Mouse (Mus musculus) brain, embryonic 14.5 days (tissue): Measurements from ENCODE around the gene Pcbp4. TPM values are rescaled to one million over a fixed set of nuclear protein-coding genes. Genes with fewer than 3 reads are reported as not detected.
A peak's percentile ranks its signal among the peaks of the same experiment; 100 is the strongest.

Source experiments
- DNase-seq: peaks from one replicate; pipeline ENCODE4 v3.0.0-alpha.2; 2011; ENCODE audit warnings: low read depth
- CTCF ChIP-seq: fragments of 200-500 bp; IDR thresholded peaks from 2 replicates; pipeline ENCODE4 v1.5.1; 2012; ENCODE audit warnings: inconsistent platforms, mild to moderate bottlenecking, moderate library complexity, borderline replicate concordance; ENCODE audit not compliant: insufficient read depth, insufficient read length; ENCODE audit errors: extremely low read depth
- POLR2A ChIP-seq: fragments of 200-500 bp; IDR thresholded peaks from 2 replicates; pipeline ENCODE4 v1.6.1; 2012; ENCODE audit warnings: mild to moderate bottlenecking, inconsistent platforms, borderline replicate concordance; ENCODE audit not compliant: poor library complexity, insufficient read depth, insufficient read length, severe bottlenecking; ENCODE audit errors: extremely low read depth
- polyA plus RNA-seq: library from polyadenylated mRNA; depleted of rRNA; stranded (reverse); fragments of >200 nt; gene quantifications from 2 replicates; pipeline ENCODE4 v1.2.3, GENCODE M21; 2012

The Pcbp4 gene
- polyA plus RNA-seq, 1 experiment, result 607 TPM

DNA sequence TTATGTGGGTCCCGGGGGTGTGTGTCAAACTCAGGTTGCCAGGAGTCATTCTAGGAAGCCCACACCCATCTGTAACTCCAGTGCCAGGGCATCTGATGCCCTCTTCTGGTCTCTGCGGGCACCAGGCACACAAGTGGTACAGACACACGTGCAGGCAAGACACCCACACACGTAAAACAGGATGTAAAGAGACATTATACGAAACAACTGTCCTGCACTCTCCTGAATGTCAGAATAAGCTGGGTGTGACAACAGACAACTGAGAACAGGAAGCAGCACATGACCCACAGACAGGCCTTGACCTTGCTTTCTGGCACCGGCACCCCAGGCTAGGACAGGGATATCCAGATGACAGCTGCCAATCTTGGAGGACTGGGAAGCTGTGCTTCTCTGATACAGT, 16.2 kb downstream of the Pcbp4 start:
- no peak for DNase-seq
- TF ChIP-seq CTCF (no peak), POLR2A (no peak)

DNA sequence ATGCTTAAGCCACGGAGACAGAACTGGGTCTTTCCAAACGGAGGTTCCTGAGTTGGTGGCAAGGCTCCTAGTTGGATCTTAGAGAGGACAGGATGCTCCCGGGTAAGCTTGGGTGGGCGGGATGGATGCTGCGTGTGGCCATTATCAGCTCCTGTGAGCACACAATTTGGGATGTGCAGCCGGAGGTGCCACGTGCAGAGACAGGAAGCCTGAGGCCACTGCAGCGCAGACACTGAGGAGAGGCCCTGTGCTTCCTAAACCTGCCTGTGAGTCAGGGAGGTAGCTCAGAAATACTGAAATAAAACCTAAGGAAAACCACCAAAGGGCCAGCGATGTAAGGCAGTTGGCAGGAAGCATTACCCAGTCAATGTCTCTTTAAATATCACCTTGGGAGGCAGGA, 16.7 kb downstream of the Pcbp4 start:
- DNase-seq, result no peak
- TF ChIP-seq CTCF, result no peak
- TF ChIP-seq POLR2A, result no peak

DNA sequence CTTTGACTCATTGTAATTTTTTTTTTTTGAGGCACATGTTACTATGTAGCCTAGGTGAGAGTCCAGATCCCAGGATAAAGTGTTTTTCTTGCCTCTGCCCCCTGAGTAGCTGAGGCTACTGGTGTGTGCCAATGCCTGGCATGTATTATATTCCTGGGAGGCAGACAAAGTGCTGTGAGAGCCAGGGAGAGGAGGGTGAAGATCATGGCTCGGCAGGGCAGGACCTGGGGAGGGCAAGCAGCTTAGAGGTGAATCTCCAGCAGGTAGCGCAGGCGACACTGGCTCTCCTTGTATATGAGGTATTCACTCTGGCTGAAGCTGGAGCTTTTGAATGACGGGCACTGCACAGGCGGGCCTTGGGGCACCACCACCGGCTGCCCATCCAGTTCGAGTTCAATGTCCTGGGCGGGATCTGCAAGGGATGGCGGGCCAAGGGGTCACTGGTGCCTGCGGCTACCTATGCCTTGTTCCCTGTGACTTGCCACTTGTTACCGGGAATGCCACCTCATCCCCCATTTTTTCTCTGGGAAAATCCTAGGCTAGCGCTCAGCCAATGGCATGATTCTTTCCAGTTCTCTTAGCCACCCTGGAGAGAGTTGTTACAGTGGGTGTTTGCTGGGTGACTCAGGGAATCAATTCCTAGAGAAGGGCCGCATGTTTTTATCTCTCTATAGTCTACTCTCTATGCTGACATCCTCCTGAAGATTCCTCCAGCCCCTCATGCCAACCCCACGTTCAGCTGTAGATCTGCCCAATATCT, 18.1 kb downstream of the Pcbp4 start:
- no peak for DNase-seq

DNA sequence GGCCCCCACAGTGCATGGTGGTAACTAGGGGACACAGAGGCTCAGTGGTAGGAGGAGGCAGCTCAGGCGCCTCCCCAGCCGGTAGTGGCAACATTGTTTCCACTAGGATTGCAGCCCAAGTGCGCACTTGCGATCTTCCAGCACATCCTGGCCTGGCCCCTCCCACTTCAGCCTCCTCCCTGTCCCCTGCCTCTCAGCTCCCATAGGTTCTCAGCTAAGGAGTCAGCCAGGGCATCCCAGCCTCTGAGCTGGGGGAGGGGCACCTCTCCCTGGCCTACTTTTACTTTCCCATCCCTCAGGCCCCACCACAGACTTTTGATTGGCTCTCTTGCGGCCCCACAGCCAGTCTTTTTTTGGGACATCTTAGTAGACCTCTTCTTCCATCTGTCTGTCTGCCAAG, 18.8 kb downstream of the Pcbp4 start:
- no peak for TF ChIP-seq CTCF
- TF ChIP-seq POLR2A, result no peak
- DNase-seq, result no peak

More for the DNA sequence above, 18.1 kb downstream of the Pcbp4 start:
- TF ChIP-seq POLR2A (no peak), CTCF (no peak)

DNA sequence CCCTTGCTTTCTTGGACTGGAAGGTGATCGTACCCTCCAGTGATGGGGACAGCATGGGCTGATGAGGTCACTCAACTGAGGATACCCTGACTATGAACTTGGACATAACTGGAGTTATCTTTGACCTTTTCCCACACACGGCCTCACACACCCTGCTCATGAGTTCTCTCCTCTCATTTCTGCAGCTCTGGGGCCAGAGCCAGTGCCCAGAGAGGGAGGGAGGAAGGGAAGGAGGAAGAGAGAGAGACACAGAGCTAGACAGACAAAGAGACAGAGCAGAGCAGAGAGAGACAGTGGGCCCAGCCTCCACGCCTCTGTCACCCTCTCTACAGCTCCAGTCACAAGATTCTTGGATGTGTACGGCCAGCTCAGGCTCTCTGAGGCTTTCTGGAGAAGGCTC, 19.2 kb downstream of the Pcbp4 start:
- DNase-seq, result no peak

DNA sequence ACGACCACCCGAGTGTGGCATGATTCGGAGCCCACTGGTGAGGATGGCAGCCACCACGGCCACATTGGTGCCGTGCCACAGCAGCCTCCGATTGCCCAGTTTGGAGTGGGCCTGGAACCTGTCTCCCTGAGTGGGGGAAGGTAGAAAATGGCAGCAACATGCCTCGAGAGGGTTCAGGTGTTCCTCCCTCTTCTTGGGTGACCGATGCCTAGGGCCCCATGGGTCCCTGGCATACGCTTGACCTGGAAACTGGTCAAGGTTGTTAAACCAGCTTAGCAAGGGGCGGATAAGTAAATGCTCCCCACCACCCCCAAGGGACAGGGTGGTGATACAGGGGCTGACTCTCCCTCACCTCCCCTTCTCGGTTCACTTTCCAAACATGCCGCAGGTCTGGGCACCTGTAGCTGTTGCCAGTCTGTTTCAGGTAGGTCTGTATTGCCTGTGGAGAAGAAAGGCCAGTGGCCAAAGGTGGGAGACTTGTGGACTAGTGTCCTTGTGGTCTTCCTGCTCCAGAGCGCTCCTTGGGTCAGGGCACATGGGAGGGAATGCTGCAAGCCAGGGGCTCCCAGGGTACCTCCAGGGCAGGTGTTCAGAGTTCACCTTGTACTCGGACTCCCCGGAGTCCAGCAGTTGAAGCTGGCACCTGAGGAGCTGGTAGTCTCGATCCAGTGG, 20.1 kb downstream of the Pcbp4 start:
- DNase-seq, result no peak
- TF ChIP-seq POLR2A, result no peak
- no peak for TF ChIP-seq CTCF

More for the DNA sequence above, 19.2 kb downstream of the Pcbp4 start:
- TF ChIP-seq CTCF, result no peak
- no peak for TF ChIP-seq POLR2A

DNA sequence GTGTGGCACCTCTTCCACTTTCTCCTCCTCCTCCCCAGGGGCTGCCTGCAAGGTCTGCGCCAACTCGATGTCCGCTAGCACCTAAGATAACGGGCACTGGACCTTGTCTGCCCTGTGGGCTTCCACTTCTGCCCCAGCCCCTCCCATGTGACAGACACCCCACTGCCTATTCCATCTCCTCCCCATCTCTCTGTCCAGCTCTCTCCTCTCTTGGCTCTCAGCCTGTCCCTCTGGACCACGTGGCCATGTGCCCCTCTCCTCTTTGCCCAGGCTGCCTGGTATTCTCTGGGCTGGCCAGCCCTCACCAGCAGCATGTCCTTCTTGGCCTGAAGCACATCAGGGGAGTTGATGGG, 20.6 kb downstream of the Pcbp4 start:
- no peak for DNase-seq
- TF ChIP-seq CTCF (no peak), POLR2A (no peak)

DNA sequence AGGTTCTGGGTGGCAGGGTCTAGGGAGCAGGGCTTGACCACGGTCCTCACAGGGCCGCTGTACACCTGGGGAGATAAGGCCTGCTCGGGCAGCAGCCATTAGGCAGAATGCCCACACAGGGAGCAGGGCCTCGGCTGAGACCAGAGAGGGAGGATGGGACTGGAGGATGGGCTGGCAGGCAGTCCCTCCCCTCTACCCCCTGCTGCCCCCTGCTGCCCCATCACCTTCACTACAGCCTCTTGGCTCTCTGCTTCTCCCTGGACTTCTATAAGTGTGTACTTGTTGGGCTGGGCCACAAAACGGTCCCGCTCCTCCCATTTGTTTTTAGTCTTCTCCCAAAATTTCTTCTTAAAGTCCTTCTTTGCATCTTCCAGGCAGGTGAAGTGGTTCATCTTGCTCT, 21.4 kb downstream of the Pcbp4 start:
- peak; percentile 80 for DNase-seq
- TF ChIP-seq POLR2A (no peak), CTCF (peak; percentile 78)

DNA sequence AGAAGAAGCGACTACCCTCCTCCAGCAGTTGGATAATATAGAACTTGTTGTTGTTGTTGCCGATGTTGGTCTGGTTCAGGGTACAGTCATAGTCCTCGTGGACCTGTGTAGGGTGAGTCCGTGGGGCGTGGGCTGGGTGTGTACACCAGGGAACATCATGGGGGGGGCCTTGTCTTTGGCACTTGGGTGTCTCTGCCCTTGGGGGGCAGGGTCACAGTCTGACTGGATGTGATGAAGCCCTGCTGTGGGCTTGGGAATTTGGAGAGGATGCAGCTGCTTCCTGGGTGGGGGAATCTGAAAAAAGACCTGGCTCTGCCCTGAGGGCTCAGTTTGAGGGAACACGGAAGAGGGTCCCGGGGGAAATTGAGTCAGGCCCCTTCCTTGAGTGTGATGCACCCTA, 22.0 kb downstream of the Pcbp4 start:
- TF ChIP-seq POLR2A, result no peak
- TF ChIP-seq CTCF, result no peak

DNA sequence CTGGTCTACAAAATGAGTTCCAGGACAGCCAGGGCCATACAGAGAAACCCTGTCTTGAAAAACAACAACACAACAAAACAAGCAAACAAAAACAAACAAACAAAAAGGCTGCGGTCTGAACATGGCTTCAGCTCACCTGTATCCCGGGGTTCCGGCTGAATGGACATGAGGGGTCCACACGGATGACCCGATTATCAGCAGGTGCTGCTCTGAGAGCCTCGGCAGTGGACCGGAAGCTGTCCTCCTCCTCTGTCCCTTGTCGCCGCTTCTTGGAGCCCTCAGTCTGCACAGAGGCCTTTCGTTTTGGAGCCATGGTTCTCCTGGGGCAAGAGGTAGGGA, 22.5 kb downstream of the Pcbp4 start, which contains the start of gene Rrp9:
TSS of gene Rrp9 (plus strand) at position 301 of the 339 bp plus-strand sequence.
- DNase-seq, result no peak
- TF ChIP-seq POLR2A (no peak), CTCF (no peak)

More for the DNA sequence above, 22.0 kb downstream of the Pcbp4 start:
- no peak for DNase-seq

DNA sequence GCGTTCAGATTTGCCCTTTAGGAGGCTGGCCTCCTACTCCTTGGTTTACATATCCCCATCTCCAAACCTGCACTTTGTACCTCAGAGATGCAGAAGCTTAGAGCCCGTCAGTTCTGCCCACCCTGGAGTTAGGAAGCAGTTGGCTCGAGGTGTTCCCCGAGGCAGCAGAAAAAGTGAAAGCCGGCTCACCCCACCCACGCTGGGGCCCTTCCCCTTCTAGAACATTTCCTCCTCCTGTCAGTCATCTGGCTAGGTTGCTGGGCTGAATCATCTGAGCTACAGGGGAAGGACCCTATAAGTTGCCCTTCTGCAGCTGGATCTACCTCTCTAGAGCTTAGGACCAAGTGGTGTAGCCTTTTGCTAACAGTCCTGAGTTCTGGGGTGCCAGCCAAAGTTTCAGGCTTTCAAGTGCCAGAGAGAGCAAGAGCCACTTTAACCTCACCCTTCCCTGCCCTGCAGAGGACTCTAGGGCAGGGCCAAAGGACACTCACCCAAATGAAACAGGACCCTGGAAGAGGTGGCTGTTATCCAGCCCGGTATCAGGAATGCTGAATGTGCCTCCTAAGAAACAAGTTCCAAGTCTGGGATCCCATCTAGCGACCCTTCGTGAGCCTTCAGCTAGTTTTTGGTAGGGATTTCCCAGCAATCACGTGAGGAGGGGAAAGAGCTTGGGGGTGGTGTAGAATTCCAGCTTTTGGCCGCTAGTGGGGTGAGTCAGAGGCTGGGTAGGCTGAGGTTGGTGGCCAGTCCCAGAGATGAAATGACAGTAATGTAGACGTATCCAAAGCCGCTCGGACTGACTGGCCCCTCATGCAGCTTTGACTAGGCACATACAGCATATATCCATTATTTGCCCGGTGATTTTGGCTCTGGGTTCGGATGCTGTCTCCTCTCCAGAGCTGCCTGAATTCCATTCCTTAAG, 23.2 kb downstream of the Pcbp4 start:
- DNase-seq, result no peak
- no peak for TF ChIP-seq CTCF
- TF ChIP-seq POLR2A, result no peak
